Mouse (Mus musculus) activated CD4-positive, CD25-positive, alpha-beta regulatory T cell, adult 4 months (primary cell): ENCODE results near the gene Ap4b1. TPM values are rescaled to one million over a fixed set of nuclear protein-coding genes. Genes with fewer than 3 reads are reported as not detected.
"Not testable (repeated sequence)": the region's sequence is repeated elsewhere in the genome, so short reads cannot be mapped to it uniquely, and the experiment has no call there.

Source experiments
- ATAC-seq: one replicate; pipeline ENCODE4 v1.8.0; 2017
- polyA plus RNA-seq, 2 experiments: library from polyadenylated mRNA; unstranded; fragments of 100-300 nt; shearing (Covaris generic); gene quantifications; one replicate each; pipeline ENCODE4 v1.2.1; 2017

Ap4b1 gene
- polyA plus RNA-seq, 2 experiments from 2014 or later = 10.8 to 18.3 TPM

DNA sequence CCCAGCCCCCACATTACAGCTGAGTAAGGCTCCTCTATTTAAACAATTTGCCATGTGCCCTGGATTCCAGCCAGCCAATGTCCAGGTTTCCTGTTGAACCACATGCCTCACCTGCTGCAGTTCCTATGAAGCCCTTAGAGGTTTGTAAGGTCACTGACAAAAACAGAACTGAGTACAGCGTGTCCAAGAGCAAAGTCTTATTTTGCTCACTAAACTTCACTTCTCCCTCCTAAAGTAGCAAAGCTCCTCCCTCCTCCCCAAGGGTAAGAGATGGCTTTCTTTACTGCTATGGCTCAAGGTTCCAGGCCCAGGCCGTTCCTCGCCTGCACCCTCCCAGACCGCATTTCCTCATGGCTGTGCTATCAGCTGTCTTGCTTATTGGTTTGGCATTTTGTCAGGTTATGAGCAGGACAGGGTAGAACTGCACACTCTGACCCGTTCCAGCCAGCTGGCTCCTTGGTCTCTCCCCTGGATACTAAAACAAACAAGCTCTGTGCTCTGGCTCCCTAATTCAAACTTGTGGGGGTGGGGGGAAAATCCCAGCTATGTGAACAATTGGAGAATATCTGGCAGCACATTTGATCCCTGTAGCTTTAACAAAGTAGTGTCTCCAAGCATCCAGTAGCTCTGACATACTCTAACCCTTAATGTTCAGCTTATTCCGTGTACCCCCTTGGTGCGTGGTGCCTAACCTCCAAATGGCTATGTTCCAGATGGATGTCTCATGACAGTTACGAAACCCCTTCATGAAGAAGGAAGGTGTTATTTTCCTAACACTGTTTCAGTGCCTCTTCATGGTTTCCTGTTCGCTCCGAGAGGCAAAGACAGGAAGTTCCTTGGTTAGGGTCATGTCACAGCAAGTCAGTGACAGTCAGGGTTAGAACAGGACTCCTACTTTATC is 7.4 kb upstream of the Ap4b1 start:
- peak; percentile 91 for ATAC-seq

GRCm38 (mm10) chr3:103802861-103803260 is 6.5 kb upstream of the Ap4b1 start:
- peak; percentile 27 for ATAC-seq

DNA sequence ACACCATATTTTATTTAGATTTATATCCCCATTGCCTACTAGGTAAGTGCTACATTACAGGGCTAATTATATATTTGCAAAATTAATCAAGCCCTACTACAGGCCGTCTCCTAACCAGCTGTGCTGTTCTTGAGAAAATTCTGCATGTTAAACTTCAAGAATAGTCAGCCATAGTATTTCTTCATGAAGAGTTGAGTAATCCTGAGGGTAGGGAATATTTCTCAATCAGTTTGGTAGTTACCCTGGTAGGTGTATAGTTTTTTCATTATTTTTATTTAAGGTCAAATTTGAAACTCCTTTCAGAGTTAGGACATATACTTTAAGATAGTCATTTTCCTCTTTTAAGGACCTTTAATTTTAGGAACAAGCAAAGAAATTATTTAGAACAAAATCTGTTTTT is 3.6 kb upstream of the Ap4b1 start:
- no peak for ATAC-seq

DNA sequence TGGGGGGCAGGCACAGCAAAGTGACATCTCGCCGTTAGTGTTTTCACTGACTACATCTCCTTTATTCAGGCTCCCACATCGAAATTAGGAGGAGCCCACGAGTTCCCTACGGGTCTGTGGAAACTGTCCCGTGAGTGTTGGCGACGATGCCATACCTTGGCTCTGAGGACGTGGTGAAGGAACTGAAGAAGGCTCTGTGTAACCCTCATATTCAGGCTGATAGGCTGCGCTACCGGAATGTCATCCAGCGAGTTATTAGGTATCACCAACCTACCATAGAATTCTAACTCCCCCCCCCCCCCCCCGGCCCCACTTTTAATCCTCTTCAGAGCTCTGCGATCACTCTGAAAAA is 455 bp downstream of the Ap4b1 start:
- peak; percentile 29 for ATAC-seq

DNA sequence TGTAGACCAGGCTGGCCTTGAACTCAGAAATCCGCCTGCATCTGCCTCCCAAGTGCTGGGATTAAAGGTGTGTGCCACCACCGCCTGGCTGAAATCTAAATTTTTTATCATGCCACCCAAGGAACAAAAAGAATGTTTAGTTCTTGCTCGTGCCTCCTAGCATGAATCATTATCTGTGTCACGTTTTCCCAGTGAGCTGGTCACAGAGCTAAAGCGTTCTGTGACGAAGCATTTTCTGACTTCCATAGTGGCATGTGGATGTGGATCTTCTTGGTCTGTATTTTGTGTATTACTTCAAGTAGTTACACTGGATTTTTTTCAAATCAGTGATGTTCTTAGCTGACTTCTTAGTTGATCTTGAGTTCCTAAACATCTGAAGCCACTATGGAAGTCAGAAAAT is 1.6 kb downstream of the Ap4b1 start:
- ATAC-seq = no peak

GRCm38 (mm10) chr3:103827548-103827947 is 18.2 kb downstream of the Ap4b1 start:
- ATAC-seq = no peak

DNA sequence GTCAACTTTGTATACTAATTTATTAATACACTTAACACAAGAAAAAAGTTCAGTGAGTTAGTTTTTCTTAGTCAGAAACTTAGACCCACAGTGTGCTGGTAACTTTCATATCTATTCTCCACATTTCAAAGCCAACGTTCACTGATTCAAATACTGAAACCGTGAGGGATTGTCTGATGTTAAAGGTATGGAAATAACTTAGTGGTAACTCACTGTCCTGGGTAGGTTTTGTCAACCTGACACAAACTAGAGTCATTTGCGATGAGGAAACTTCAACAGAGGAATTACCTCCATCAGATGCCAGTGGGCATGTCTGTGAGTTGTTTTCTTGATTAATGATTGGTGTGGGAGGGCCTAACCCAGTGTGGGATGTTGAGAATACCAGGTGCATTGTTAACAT is 19.7 kb downstream of the Ap4b1 start:
- ATAC-seq = peak; percentile 26

DNA sequence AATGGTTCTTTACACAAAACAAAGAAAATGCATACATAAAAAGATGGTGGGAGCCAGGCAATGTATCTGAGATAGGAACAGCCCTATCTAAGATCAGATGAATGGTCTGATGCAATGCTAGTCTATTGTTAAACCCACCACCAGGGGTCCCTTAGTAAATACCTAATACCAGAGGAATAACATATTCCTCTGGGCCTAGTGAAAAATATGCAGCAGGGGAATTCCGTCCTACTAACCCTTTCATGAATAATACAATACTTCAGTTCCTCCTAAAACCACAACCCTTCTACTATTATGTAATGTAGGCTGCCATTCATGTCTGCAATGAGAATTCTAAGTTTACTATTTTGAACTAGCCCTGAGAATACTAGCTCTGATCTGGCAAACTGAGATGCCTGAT is 21.4 kb downstream of the Ap4b1 start:
- ATAC-seq = peak; percentile 54

- no peak for ATAC-seq
Measured at GRCm38 (mm10) chr3:103831146-103831545, 21.8 kb downstream of the Ap4b1 start.

GRCm38 (mm10) chr3:103832426-103832825 is 23.1 kb downstream of the Ap4b1 start, which contains the start of gene Bcl2l15:
Gene Bcl2l15 (plus strand): TSS chr3:103832601.
- ATAC-seq = no peak

DNA sequence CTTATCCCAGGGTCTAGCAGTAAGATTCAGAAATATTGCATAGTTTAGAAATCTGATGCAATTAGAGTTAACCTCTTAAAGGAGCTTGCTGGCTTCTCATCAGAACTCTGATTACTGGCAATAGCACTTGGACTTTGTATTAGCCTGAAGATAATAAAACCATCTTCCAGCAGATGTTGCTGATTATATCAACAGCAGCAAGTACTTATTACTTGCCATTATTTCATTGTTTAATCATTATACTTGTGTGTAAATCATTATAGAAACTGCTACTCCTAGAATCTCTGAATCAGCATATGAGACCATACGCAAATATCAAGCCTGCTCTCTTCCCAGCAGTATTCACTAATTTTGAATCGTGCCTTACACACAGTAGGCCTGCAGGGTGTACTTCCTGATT is 24.7 kb downstream of the Ap4b1 start:
- ATAC-seq = no peak

DNA sequence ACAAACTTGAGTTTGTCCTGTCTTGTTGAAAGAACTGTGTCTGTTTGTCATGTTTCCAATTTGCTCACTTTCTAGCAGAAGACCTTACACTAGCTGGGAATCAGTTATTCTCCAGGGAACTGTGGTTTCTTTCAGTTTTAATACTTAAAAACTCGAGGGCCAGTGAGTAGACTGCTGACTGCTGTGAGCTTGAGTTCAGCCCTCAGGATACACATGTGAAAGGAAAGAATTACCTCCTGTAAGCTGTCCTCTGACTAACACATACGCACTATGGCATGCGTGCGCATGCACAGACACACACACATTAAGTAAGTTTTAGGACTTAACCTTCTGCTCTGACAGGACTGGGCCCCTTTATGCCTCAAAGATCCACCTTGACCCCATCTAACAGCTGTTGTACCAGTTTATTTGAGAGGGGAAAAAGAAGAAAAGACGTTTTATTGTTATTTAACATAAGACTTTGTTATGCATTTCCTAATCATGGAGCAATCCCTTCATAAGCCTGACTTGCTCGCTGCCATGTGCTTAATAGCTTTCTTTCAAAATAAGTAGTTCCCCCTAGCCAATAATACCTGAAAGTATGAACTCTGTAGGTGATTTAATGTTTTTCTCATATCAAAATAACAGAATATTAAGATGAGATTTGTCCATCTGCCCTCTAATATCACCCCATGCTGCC is 26.1 kb downstream of the Ap4b1 start:
- ATAC-seq = no peak

DNA sequence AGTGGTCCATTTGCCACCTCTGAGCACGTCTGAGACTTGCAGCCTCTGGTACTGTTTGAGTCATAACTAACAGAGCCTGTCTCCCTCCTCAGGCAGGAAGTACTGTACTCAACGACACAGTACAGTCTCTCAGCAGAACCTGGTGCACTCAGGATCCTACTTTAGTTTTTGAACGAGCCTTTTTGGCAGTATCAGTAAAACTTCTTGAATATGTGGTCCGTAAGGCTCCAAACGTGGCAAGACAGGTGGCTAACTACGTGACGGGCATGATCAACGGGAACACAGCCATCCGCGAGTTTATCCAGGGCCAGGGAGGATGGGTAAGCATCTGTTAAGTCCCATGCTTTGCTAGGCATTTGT is 26.6 kb downstream of the Ap4b1 start:
- peak; percentile 89 for ATAC-seq

- ATAC-seq = no peak
Measured at GRCm38 (mm10) chr3:103836453-103836852, 27.1 kb downstream of the Ap4b1 start.

GRCm38 (mm10) chr3:103839711-103840110 is 30.4 kb downstream of the Ap4b1 start:
- ATAC-seq = no peak

GRCm38 (mm10) chr3:103840195-103840594 is 30.9 kb downstream of the Ap4b1 start:
- not testable (repeated sequence) for ATAC-seq

DNA sequence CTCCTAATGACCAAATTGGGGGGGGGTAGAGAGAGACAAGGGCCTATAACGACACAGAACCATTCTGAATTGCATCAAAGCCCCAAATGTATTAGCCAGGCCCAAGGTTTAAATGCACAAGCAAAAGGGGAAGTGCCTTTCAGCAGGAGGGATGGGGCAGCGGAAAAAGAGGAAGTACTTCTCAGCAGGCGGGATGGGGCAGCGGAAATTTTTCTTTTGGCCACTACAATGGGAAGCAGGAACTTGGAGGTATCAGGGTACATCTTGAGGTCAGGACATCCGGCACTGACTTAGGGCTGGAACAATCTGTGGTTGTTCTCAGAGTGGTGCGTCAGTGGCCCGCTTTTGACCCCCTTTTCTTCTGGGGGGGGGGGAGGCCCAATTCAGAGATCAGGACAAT is 31.6 kb downstream of the Ap4b1 start:
- ATAC-seq = not testable (repeated sequence)

- ATAC-seq = peak; percentile 20
Measured at GRCm38 (mm10) chr3:103850644-103851363, 41.5 kb downstream of the Ap4b1 start.

- ATAC-seq = peak; percentile 25
Measured at GRCm38 (mm10) chr3:103851481-103851880, 42.2 kb downstream of the Ap4b1 start.

DNA sequence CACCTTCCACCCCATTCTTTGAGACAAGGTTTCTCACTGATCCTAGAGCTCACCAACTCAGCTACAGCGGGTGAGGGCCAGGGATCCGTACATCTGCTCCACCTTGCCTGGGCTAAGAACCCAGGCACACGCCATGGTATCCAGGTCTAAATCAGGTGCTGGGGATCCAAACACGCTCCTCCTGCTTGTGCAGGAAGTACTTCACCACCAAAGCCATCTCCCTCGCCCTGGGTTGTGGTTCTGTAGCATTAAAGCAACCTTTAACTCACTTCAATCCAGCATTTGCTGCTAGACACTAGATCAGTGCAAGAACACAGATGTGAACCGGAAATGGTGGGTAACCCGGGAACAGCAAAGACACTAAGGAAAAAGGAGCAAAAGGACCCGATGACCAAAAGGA is 42.6 kb downstream of the Ap4b1 start:
- ATAC-seq = peak; percentile 37

- peak; percentile 49 for ATAC-seq
Measured at GRCm38 (mm10) chr3:103852565-103853299, 43.4 kb downstream of the Ap4b1 start.

GRCm38 (mm10) chr3:103853804-103854203 is 44.5 kb downstream of the Ap4b1 start:
- no peak for ATAC-seq
